Mouse (Mus musculus) CH12.LX (cell line): ENCODE data around the gene I0C0044D17Rik.

Experiments
- CHD2 ChIP-seq: IDR thresholded peaks from 2 replicates; pipeline ENCODE4 v1.6.1; 2011; ENCODE audit warnings: low read length, improper control_type of control experiment
- CTCF ChIP-seq, 2 experiments: IDR thresholded peaks in 1 of 2; conservative IDR thresholded peaks in 1 of 2; 2 replicates each; pipeline ENCODE4 v1.5.1; 2011 to 2012; ENCODE audit warnings: low read depth in 2 of 2, low read length in 2 of 2, improper control_type of control experiment in 1 of 2, inconsistent platforms in 1 of 2, mild to moderate bottlenecking in 1 of 2, moderate library complexity in 1 of 2
- E2F4 ChIP-seq: IDR thresholded peaks from 2 replicates; pipeline ENCODE4 v1.6.1; 2011; ENCODE audit warnings: low read depth, low read length, improper control_type of control experiment; ENCODE audit not compliant: insufficient replicate concordance
- MAX ChIP-seq: IDR thresholded peaks from 2 replicates; pipeline ENCODE4 v1.6.1; 2011; ENCODE audit warnings: low read length, improper control_type of control experiment
- MAZ ChIP-seq: IDR thresholded peaks from 2 replicates; pipeline ENCODE4 v1.6.1; 2012; ENCODE audit warnings: low read depth, mild to moderate bottlenecking, inconsistent platforms, low read length, improper control_type of control experiment, moderate library complexity
- NRF1 ChIP-seq: IDR thresholded peaks from 2 replicates; pipeline ENCODE4 v1.6.1; 2014; ENCODE audit warnings: low read depth, mild to moderate bottlenecking, inconsistent platforms, low read length, improper control_type of control experiment, moderate library complexity
- PAX5 ChIP-seq: IDR thresholded peaks from 2 replicates; pipeline ENCODE4 v1.6.1; 2012; ENCODE audit warnings: low read length, inconsistent platforms, mixed read lengths
- POLR2A ChIP-seq: IDR thresholded peaks from 2 replicates; pipeline ENCODE4 v1.6.1; 2011; ENCODE audit warnings: low read depth, mild to moderate bottlenecking, improper control_type of control experiment, low read length
- RCOR1 ChIP-seq: conservative IDR thresholded peaks from 2 replicates; pipeline ENCODE4 v1.6.1; 2012; ENCODE audit warnings: low read depth, mild to moderate bottlenecking, inconsistent platforms, low read length, improper control_type of control experiment
- SMC3 ChIP-seq: IDR thresholded peaks from 2 replicates; pipeline ENCODE4 v1.6.1; 2011; ENCODE audit warnings: low read depth, low read length, improper control_type of control experiment
- UBTF ChIP-seq: IDR thresholded peaks from 2 replicates; pipeline ENCODE4 v1.6.1; 2012; ENCODE audit warnings: low read depth, mild to moderate bottlenecking, inconsistent platforms, low read length, improper control_type of control experiment, moderate library complexity
- ZKSCAN1 ChIP-seq: IDR thresholded peaks from 2 replicates; pipeline ENCODE4 v1.6.1; 2012; ENCODE audit warnings: low read depth, inconsistent platforms, low read length, improper control_type of control experiment, borderline replicate concordance

GRCm38 (mm10) chr4:98804476-98805134 lies 19.0 kb downstream of the I0C0044D17Rik start:
- TF ChIP-seq SMC3 (no peak), CHD2 (no peak), MAX (no peak), POLR2A (no peak), RCOR1 (no peak), UBTF (no peak), NRF1 (no peak), E2F4 (no peak), PAX5 (no peak), CTCF (conservative IDR thresholded peaks at IDR 0.05 in 1 of 2, IDR thresholded peaks at IDR 0.05 in 1 of 2; ENCODE audit: low read depth in 2 of 2, low read length in 2 of 2) (no peak), ZKSCAN1 (no peak), MAZ (no peak)
